Mouse (Mus musculus): ENCODE results near the gene Sim2. TPM values are rescaled to one million over a fixed set of nuclear protein-coding genes. Genes with fewer than 3 reads are reported as not detected.
A peak's percentile ranks its signal among the peaks of the same experiment; 100 is the strongest.

Sim2 gene
- polyA plus RNA-seq, 1 experiment from 2014 or later: 0.58 TPM

- no peak overlapping the region for H3K4me2 ChIP-seq
- peaks cover 27% of the 10 kb centered on the region for H3K4me1 ChIP-seq
- peaks cover 27% of the 10 kb centered on the region for H3K27me3 ChIP-seq
- 78% methylated on average over 15 of the region's 15 CpGs for WGBS
- H3K36me3 ChIP-seq: no peaks in the 10 kb centered on the region
- no peak overlapping the region for H3K9ac ChIP-seq
- ATAC-seq (ENCODE audit: insufficient number of reproducible peaks, insufficient read depth, low FRiP score, low TSS enrichment, low read depth): no peak
- no peak overlapping the region for H3K4me3 ChIP-seq
- H3K27ac ChIP-seq: no peak overlapping the region
- H3K9me3 ChIP-seq: no peaks in the 10 kb centered on the region
These were observed 65.7 kb downstream of the Sim2 start for GRCm38 (mm10) chr16:94150125-94151103.

GRCm38 (mm10) chr16:94155041-94155653, 70.4 kb downstream of the Sim2 start:
- Histone ChIP-seq H3K36me3 (no peaks in the 10 kb centered on the region), H3K27ac (no peak overlapping the region), H3K9ac (no peak overlapping the region), H3K27me3 (peaks cover 16% of the 10 kb centered on the region), H3K9me3 (no peaks in the 10 kb centered on the region), H3K4me3 (no peak overlapping the region), H3K4me2 (no peak overlapping the region), H3K4me1 (peaks cover 16% of the 10 kb centered on the region; the same call in 1 of the 2 replicates)
- 30% methylated on average over 14 of the region's 14 CpGs for WGBS
- no peak for ATAC-seq (ENCODE audit: insufficient number of reproducible peaks, insufficient read depth, low FRiP score, low TSS enrichment, low read depth)

GRCm38 (mm10) chr16:94157819-94158218, 73.1 kb downstream of the Sim2 start:
- H3K9me3 ChIP-seq: no peaks in the 10 kb centered on the region
- ATAC-seq (ENCODE audit: insufficient number of reproducible peaks, insufficient read depth, low FRiP score, low TSS enrichment, low read depth): no peak
- no peak overlapping the region for H3K4me3 ChIP-seq
- no peak overlapping the region for H3K27ac ChIP-seq
- 70% methylated on average over 8 of the region's 8 CpGs for WGBS
- H3K27me3 ChIP-seq: peaks cover 16% of the 10 kb centered on the region
- H3K4me2 ChIP-seq: no peak overlapping the region
- no peak overlapping the region for H3K9ac ChIP-seq
- H3K36me3 ChIP-seq: no peaks in the 10 kb centered on the region
- H3K4me1 ChIP-seq: peaks cover 14% of the 10 kb centered on the region; the same call in 1 of the 2 replicates

DNA sequence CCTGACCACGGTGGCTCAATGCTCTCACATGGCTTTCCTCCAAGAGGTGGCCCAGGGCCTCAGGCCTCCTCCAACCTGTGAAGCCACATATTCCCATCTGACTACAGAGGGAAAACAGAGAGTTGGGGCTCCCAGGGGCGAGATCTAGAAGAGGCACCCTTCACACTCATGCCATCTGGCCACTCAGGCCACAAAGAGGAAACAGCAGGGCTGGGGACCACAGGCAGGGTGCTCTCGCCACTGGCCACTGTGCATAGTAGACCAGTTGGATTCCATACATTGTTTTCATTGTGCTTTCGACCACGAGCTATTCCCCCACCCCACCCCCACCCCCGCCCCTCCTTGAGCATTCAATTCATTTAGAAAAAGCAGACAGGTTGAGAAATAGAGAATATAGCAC, 77.3 kb downstream of the Sim2 start:
- H3K9me3 ChIP-seq: no peaks in the 10 kb centered on the region
- peaks cover 21% of the 10 kb centered on the region for H3K4me1 ChIP-seq
- no peaks in the 10 kb centered on the region for H3K27me3 ChIP-seq
- no peaks in the 10 kb centered on the region for H3K36me3 ChIP-seq
- no peak overlapping the region for H3K4me3 ChIP-seq
- no peak overlapping the region for H3K9ac ChIP-seq
- H3K27ac ChIP-seq: no peak overlapping the region
- no peak for ATAC-seq (ENCODE audit: insufficient number of reproducible peaks, insufficient read depth, low FRiP score, low TSS enrichment, low read depth)
- 51% methylated on average over 6 of the region's 6 CpGs for WGBS
- no peak overlapping the region for H3K4me2 ChIP-seq

DNA sequence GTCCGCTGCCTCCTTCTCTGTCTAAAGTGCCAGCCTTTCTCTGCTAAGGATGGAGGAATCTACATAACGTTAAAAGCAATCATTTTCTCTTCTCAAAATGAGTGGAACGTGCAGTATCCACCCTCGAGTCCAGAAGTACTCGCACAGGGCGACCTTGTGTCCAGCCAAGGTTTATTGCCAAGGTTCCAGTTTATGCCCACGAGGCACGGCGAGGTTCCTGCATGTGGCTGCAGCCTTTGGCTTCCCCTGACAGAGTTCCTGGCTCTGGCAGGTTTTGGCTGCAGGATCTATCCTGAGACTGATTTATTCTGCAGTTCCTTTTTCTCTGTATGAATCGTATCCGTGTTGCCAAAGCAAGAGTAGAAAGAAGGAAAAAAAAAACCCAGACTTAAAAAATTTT, 78.3 kb downstream of the Sim2 start:
- Histone ChIP-seq H3K4me1 (peaks cover 21% of the 10 kb centered on the region), H3K36me3 (no peaks in the 10 kb centered on the region), H3K4me3 (no peak overlapping the region), H3K4me2 (no peak overlapping the region), H3K9me3 (no peaks in the 10 kb centered on the region), H3K27me3 (peaks cover 4% of the 10 kb centered on the region; the same call in 1 of the 2 replicates), H3K9ac (no peak overlapping the region), H3K27ac (no peak overlapping the region)
- ATAC-seq (ENCODE audit: insufficient number of reproducible peaks, insufficient read depth, low FRiP score, low TSS enrichment, low read depth): no peak
- 85% methylated on average over 11 of the region's 11 CpGs for WGBS

DNA sequence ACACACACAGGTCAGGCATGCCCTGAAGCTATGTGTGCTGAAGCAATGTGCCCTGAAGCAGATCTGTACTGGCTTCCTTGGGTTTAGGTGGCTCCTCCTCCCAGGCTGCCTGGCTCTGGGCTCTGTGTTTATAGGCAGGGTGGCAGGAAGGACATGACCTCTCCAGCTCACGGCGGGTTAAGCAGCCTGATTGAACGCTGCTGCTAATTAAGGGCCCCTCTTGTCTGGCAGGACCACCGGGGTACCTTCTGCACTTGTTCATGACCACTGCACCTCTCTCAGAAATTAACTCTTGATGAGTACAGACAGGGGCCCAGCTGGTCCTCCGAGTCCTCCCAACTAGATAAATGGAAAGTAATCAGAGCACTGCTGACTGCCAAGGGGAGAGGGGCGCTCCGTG, 79.5 kb downstream of the Sim2 start:
- peaks cover 21% of the 10 kb centered on the region for H3K4me1 ChIP-seq
- no peak overlapping the region for H3K4me3 ChIP-seq
- H3K4me2 ChIP-seq: 0 out of 2 replicates have a peak overlapping the region, but pooled peaks have one; percentile 5
- H3K27me3 ChIP-seq: peaks cover 6% of the 10 kb centered on the region; the same call in 1 of the 2 replicates
- H3K27ac ChIP-seq: no peak overlapping the region
- 12% methylated on average over 7 of the region's 7 CpGs for WGBS
- H3K9ac ChIP-seq: no peak overlapping the region
- no peak for ATAC-seq (ENCODE audit: insufficient number of reproducible peaks, insufficient read depth, low FRiP score, low TSS enrichment, low read depth)
- no peaks in the 10 kb centered on the region for H3K36me3 ChIP-seq
- no peaks in the 10 kb centered on the region for H3K9me3 ChIP-seq

DNA sequence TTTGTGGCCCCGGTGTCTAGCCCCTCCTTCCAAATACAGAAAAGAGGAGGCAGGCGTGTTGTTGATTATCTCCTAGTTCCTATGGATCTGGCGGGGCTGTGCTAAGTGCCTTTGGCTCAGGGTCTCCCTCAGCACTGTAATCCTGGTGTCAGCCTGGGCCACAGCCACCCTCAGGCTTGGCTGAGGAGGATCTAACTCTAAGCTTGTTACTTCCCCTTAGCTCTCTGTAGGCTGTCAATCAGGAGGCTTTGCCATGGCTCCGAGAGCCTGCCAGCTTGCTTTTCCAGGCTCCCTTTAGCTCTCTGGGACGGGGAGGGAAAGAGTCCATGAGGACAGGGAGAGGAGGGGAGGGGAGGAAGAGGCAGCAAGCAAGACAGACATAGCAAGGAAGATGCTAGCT, 80.2 kb downstream of the Sim2 start:
- no peak for ATAC-seq (ENCODE audit: insufficient number of reproducible peaks, insufficient read depth, low FRiP score, low TSS enrichment, low read depth)
- no peak overlapping the region for H3K4me3 ChIP-seq
- peak overlapping the region; percentile 51 for H3K9ac ChIP-seq
- WGBS: 9% methylated on average over 5 of the region's 5 CpGs
- no peaks in the 10 kb centered on the region for H3K9me3 ChIP-seq
- peak overlapping the region; percentile 5; the same call in 1 of the 2 replicates for H3K4me2 ChIP-seq
- peaks cover 20% of the 10 kb centered on the region for H3K4me1 ChIP-seq
- H3K27ac ChIP-seq: no peak overlapping the region
- H3K27me3 ChIP-seq: peaks cover 9% of the 10 kb centered on the region; the same call in 1 of the 2 replicates
- no peaks in the 10 kb centered on the region for H3K36me3 ChIP-seq

GRCm38 (mm10) chr16:94168655-94169545, 84.2 kb downstream of the Sim2 start:
- Histone ChIP-seq H3K27ac (no peak overlapping the region), H3K9me3 (no peaks in the 10 kb centered on the region), H3K9ac (no peak overlapping the region), H3K4me2 (no peak overlapping the region), H3K4me1 (peaks cover 16% of the 10 kb centered on the region), H3K36me3 (no peaks in the 10 kb centered on the region), H3K27me3 (peaks cover 16% of the 10 kb centered on the region), H3K4me3 (no peak overlapping the region)
- 84% methylated on average over 16 of the region's 16 CpGs for WGBS
- no peak for ATAC-seq (ENCODE audit: insufficient number of reproducible peaks, insufficient read depth, low FRiP score, low TSS enrichment, low read depth)

- no peak overlapping the region for H3K4me2 ChIP-seq
- H3K9ac ChIP-seq: no peak overlapping the region
- no peak overlapping the region for H3K27ac ChIP-seq
- H3K9me3 ChIP-seq: no peaks in the 10 kb centered on the region
- peaks cover 24% of the 10 kb centered on the region for H3K27me3 ChIP-seq
- no peak for ATAC-seq (ENCODE audit: insufficient number of reproducible peaks, insufficient read depth, low FRiP score, low TSS enrichment, low read depth)
- peaks cover 2% of the 10 kb centered on the region for H3K4me1 ChIP-seq
- WGBS: 47% methylated on average over 4 of the region's 4 CpGs
- H3K4me3 ChIP-seq: no peak overlapping the region
- H3K36me3 ChIP-seq: no peaks in the 10 kb centered on the region
These were observed 85.5 kb downstream of the Sim2 start for GRCm38 (mm10) chr16:94170218-94170617.

GRCm38 (mm10) chr16:94173361-94173760, 88.6 kb downstream of the Sim2 start:
- Histone ChIP-seq H3K4me3 (no peak overlapping the region), H3K4me1 (no peaks in the 10 kb centered on the region), H3K36me3 (no peaks in the 10 kb centered on the region), H3K9ac (no peak overlapping the region), H3K9me3 (no peaks in the 10 kb centered on the region), H3K27ac (no peak overlapping the region), H3K4me2 (no peak overlapping the region), H3K27me3 (peaks cover 43% of the 10 kb centered on the region)
- WGBS: 86% methylated on average over 1 of the region's 1 CpGs
- no peak for ATAC-seq (ENCODE audit: insufficient number of reproducible peaks, insufficient read depth, low FRiP score, low TSS enrichment, low read depth)

DNA sequence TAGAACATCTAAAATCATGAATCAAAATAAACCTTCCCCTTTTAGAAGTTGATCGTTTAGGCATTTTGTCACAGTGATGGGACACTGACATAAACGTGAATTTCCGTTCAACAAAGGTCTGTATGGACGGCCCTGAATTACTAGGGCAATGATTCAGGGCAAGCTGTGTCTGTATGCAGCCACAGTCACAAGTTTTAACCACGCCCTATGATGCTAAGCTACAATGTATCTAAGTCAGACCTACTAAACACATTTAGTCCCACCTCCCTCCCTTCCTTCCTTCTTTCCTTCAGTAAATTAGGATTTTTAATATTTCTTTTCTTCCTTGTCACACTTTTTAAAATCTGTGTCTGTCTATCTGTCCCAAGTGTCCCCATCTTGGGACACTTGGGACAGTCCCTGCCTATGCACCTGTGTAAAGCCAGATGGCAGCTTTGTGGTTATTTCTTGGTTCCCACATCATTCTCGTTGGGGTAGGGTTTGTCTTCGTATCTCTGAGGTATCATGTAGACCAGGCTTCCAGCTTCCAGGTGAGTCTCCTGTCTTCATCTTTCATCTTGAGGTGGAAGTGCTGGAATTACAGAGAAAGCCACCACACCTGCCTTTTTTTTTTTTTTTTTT, 90.7 kb downstream of the Sim2 start:
- ATAC-seq (ENCODE audit: insufficient number of reproducible peaks, insufficient read depth, low FRiP score, low TSS enrichment, low read depth): no peak
- Histone ChIP-seq H3K4me2 (no peak overlapping the region), H3K36me3 (no peaks in the 10 kb centered on the region), H3K4me3 (no peak overlapping the region), H3K27ac (no peak overlapping the region), H3K27me3 (peaks cover 60% of the 10 kb centered on the region), H3K9me3 (no peaks in the 10 kb centered on the region), H3K4me1 (peaks cover 20% of the 10 kb centered on the region), H3K9ac (no peak overlapping the region)
- WGBS: 82% methylated on average over 7 of the region's 7 CpGs

All from embryonic facial prominence, embryonic 13.5 days (tissue).